Mouse (Mus musculus) cerebral cortex, adult 2 months (tissue): ENCODE measurements around the gene Tff2.

Source experiments
- whole genome bisulfite sequencing: fragments of 180-500 bp; shearing (Covaris S2); methylation state at CpG from one replicate; pipeline ENCODE4 v1.1.7; 2018; 5-methylcytosine and 5-hydroxymethylcytosine counted together

Tff2 gene

GRCm38 (mm10) chr17:31136821-31137220, 7.3 kb downstream of the Tff2 start:
- 98% methylated on average over 1 of the region's 1 CpGs for WGBS

DNA sequence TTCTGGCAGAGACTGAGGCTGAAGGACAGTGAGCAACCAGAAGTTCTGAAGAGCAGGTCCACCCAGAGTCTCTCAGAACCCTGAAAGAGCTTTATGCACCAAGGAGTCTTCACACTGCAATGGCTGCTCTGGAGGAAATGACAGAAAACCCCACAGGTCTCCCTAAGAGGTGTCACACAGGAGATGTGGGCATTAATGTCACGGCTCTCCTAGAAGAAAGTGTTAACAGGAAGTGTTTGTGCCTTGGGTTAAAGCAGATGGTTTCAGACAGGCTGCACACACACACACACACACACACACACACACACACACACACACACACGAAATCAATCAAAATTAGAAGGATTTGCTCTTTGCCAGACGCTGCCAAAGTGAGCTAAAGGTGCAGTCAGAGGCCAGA, 7.8 kb downstream of the Tff2 start:
- 74% methylated on average over 3 of the region's 3 CpGs for WGBS

- 91% methylated on average over 6 of the region's 6 CpGs for WGBS
These were observed 9.2 kb downstream of the Tff2 start for GRCm38 (mm10) chr17:31134913-31135312.

DNA sequence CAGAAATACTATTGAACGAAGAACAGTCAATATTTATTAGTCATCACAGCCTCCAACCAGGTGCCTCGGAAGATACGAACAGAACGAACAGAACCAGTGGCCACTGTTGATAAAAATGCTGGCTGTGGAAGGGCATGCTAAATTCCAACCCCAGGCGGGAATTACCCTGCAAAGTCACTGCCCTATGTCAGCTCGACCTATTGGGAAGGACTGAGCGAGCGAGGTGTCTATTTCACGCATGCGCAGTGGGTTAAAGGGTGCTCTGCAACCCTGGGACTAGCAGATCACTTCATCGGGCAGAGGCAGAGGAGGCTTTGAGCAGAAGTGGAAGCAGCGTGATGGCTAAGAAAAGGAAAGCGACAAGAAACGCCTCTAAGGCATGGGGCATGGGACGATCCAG, 10.3 kb downstream of the Tff2 start:
- 82% methylated on average over 15 of the region's 15 CpGs for WGBS

- 62% methylated on average over 10 of the region's 10 CpGs for WGBS
These were observed 12.7 kb downstream of the Tff2 start for GRCm38 (mm10) chr17:31131269-31131821.

DNA sequence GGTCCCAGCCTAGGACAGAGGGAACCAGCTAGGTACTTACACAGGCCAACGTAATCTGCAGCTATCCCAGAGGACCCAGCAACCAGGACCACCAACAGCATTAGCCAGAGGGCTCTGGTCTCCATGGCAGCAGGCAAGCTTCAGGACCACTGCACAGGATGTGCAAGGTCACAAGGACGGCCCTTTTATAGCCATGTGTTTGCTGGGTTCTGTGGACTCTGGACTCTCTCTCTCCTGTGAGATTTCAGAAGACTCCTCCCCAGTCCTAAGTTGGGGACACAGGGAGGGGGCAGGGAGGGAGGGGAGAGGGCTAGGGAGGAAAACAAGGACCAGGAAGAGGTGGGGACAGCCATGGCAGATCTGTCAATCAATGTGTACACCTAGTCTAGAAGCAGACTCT, 14.6 kb downstream of the Tff2 start, which contains the start of gene Tff3:
Tff3 (minus strand) TSS at position 195 of the 400 bp plus-strand sequence.
- WGBS = 54% methylated on average over 2 of the region's 2 CpGs

- 80% methylated on average over 9 of the region's 9 CpGs for WGBS
These were observed 15.3 kb downstream of the Tff2 start for GRCm38 (mm10) chr17:31128708-31129318.

GRCm38 (mm10) chr17:31125548-31126266, 18.4 kb downstream of the Tff2 start:
- WGBS = 37% methylated on average over 9 of the region's 9 CpGs

GRCm38 (mm10) chr17:31121975-31122374, 22.1 kb downstream of the Tff2 start:
- 19% methylated on average over 8 of the region's 8 CpGs for WGBS

DNA sequence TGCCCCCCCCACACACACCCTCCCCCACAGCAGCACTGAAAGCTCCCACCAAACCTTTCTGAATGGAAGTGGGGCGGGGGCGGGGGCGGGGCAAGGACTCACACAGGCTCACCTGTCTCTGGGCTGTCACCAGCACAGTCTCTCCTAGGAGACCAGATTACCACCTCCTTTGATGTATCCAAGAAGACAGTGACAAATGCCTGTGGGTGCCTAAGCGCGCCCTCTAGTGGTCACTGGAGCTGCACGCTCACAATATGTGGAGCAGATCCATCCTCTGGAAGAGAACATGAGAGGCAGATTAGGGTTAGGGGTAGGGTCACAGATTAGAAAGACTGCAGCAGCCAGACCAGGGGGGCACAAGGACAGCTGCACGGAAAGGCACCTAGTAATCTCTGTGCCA, 24.7 kb downstream of the Tff2 start:
- 11% methylated on average over 7 of the region's 7 CpGs for WGBS

- 83% methylated on average over 5 of the region's 5 CpGs for WGBS
These were observed 26.1 kb downstream of the Tff2 start for GRCm38 (mm10) chr17:31117946-31118345.

DNA sequence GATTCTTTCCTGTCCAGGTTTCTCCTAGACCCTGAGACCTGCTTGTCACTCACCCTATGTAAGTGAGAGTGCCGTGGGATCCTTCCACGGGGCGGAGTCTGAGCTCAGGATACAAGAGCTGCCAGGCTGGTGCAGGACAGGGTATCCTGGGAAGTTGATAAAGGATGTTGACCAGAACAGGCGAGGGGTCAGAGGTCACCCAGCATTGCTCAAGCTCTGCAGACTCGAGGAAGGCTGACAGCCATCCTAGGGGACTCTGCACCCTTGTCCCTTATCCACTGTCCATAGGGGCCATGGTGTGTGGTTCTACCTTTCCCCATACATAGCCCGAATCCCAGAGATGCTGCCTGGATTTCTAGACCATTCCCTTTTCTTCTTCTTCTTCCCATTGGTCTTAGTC, 28.0 kb downstream of the Tff2 start:
- WGBS = 84% methylated on average over 6 of the region's 6 CpGs

GRCm38 (mm10) chr17:31113191-31113856, 30.8 kb downstream of the Tff2 start:
- 50% methylated on average over 9 of the region's 9 CpGs for WGBS

DNA sequence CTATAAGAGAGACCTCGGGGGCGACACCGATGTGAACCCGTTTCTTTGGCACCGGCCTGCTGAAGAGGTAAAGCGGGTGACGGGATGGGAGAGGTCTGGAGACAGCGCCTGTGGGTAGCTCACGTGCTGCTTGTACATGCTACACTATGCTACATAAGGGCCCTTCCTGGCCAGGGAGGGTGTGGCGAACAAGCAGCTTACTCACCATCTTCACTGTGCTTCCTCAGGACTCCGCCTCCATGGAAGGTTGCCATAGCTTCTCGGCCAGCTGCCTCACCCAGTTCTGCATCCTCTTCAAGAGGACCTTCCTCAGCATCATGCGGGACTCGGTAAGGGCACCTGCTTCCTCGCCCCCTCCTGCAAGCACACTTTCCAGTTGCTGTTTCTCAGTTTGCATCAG, 35.7 kb downstream of the Tff2 start:
- 82% methylated on average over 15 of the region's 15 CpGs for WGBS

GRCm38 (mm10) chr17:31103823-31104222, 40.3 kb downstream of the Tff2 start:
- 76% methylated on average over 8 of the region's 8 CpGs for WGBS

DNA sequence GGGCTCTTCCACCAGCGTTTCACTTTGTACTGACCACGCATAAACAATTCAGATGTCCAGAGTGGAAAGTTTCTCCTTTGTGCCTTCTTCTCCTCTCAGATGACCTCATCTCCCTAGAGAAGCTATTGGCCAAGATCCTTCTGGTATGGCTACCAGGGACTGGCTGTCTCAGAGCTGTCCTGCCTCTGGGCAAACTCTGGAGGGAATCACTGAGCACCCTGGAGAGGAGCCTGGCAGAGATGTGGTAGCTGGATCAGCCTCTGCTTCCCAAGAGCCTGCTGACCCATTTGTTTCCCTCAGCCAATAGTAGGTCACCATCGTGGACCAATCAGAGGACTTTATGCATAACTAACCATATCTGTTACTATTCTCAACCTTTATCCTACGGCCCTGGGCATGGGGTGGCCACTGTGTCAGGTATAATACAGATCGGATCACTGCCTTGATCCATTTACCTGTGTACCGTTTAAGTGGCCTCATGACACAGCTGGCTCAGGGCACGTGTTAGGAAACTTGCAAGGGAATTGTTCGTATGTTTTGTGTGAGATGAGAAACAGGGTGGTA, 41.0 kb downstream of the Tff2 start:
- 84% methylated on average over 8 of the region's 8 CpGs for WGBS

DNA sequence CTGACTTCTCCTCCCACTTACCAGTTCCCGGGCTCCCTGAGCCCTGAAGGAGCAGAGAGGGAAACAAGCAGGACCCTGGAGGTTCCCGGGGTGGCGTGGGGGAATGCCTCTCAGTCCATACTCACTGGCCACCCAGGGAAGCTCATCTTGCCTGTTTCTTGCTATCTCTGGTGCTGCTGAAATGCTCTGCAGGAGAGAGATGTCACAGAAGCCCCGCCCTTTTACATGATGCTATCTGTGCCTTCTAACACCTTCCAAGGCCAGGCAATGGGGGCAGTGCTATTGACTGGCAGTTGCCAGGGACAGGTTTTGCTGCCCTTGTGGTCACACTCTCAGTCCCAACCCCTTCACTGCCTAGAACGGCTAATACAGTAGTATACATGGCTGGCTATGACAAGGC, 45.3 kb downstream of the Tff2 start:
- WGBS = 72% methylated on average over 5 of the region's 5 CpGs

DNA sequence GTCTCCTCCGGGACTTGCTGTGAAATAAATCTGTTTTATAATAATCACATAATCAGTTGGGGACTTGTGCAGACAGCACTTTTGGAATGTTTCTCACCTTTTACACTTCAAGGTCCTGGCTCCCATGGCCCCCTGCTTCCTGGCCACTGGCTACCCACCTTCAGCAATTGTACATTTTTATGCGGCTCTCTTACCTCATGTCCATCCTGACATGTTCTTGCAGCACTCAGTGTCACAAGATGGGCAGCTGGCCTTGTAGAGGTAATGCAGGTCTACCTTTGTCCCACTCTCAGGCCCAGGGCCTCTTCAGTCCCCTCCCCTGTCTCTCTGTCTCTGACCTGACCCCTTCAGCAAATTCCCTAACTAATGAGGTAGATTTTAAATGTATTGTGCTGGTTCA, 47.2 kb downstream of the Tff2 start:
- 95% methylated on average over 2 of the region's 2 CpGs for WGBS

DNA sequence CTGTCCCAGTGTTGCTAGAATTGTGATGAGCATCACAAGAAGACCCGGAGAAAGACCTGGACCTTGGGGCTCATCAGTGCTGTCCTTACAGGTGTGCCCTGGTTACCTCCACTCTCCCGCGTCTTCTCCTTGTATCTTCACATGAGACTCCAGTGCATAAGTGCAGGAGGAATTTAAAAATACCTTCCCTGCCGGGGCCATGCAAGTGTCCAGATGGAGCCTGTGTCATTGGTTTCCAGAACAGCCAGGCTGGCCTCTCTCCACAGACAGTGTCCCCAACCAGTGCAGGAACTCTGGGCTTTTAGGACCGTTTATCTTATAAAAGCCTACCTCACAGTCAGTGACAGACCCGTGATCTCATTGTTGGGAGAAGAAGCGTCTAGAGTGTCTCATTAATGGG, 48.5 kb downstream of the Tff2 start:
- 82% methylated on average over 7 of the region's 7 CpGs for WGBS

GRCm38 (mm10) chr17:31094781-31095180, 49.3 kb downstream of the Tff2 start:
- WGBS = 71% methylated on average over 5 of the region's 5 CpGs
